Mouse (Mus musculus) megakaryocyte, embryonic 14.5 days (primary cell): ENCODE measurements around the gene Slc25a12. TPM values are rescaled to one million over a fixed set of nuclear protein-coding genes. Genes with fewer than 3 reads are reported as not detected.

ENCODE experiments used
- H3K27me3 ChIP-seq: replicated peaks from 2 replicates; pipeline ENCODE3; 2012; ENCODE audit warnings: inconsistent platforms
- H3K36me3 ChIP-seq: replicated peaks from 2 replicates; pipeline ENCODE3; 2012; ENCODE audit warnings: low read length, inconsistent platforms, mixed read lengths
- H3K4me1 ChIP-seq: 2 replicates; pipeline ENCODE4 v1.6.1; 2012; ENCODE audit warnings: inconsistent platforms
- H3K4me3 ChIP-seq: replicated peaks from 2 replicates; pipeline ENCODE3; 2012; ENCODE audit warnings: moderate library complexity, mild to moderate bottlenecking, inconsistent platforms
- H3K9me3 ChIP-seq: 2 replicates; pipeline ENCODE4 v1.6.1; 2012; ENCODE audit warnings: inconsistent platforms
- FLI1 ChIP-seq: IDR thresholded peaks from 2 replicates; pipeline ENCODE4 v1.6.1; 2012; ENCODE audit warnings: low read length, inconsistent platforms, mixed read lengths
- GATA1 ChIP-seq: IDR thresholded peaks from 3 replicates; pipeline ENCODE4 v1.6.1; 2012; ENCODE audit warnings: mixed read lengths, low read length, inconsistent platforms, borderline replicate concordance
- polyA plus RNA-seq: library from polyadenylated mRNA; stranded (reverse); fragments of >175 nt; gene quantifications from 2 replicates; pipeline ENCODE4 v1.2.3, GENCODE M21; 2012; ENCODE audit warnings: low replicate concordance; ENCODE audit not compliant: insufficient read depth

The Slc25a12 gene
- polyA plus RNA-seq, 1 experiment = 7.9 TPM

- Histone ChIP-seq H3K4me1 (peaks cover 28% of the 10 kb centered on the region), H3K9me3 (no peaks in the 10 kb centered on the region), H3K36me3 (peaks cover 63% of the 10 kb centered on the region), H3K4me3 (no peak overlapping the region), H3K27me3 (no peaks in the 10 kb centered on the region)
- TF ChIP-seq FLI1 = no peak
- TF ChIP-seq GATA1 = no peak
These were observed 98.9 kb downstream of the Slc25a12 start for GRCm38 (mm10) chr2:71268691-71269090.

DNA sequence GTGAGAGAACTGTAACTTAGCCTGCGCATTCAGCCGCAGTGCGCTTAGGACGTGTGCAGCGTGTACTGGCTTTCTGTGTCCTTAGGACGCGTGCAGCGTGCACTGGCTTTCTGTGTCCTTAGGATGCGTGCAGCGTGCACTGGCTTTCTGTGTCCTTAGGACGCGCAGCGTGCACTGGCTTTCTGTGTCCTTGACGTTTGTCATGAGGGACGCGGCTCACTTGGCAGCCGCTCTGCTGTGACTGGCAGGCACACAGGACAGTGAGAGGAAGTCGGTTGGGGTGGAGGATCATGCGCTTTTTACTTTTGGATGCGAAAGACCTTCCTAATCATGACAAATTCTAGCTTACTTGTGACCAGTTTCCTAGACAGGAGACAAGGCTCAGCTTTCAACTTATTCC, 103.0 kb downstream of the Slc25a12 start:
- no peak overlapping the region for H3K4me3 ChIP-seq
- H3K36me3 ChIP-seq = peaks cover 89% of the 10 kb centered on the region
- no peaks in the 10 kb centered on the region for H3K27me3 ChIP-seq
- H3K9me3 ChIP-seq = no peaks in the 10 kb centered on the region
- TF ChIP-seq GATA1 (no peak), FLI1 (no peak)
- peaks cover 17% of the 10 kb centered on the region for H3K4me1 ChIP-seq

DNA sequence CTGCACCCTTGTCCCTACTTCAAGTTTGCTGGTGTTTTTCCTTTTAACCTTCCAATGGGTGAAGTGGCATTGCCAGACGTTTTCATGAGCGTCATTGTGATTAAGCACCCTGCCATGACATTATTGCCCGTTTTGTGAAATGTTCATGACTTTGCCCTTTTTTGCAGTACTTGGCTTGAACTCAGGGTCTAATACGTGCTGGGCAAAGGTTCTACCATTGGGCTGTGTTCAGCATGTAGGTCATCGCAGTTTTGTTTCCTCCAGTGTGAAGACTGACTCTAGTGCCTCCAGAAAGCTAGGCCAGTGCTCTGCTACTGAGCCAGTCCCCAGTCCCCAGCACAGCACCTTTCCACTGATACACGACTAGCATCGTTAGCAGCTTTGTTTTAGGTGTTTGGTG, 111.0 kb downstream of the Slc25a12 start:
- Histone ChIP-seq H3K27me3 (no peaks in the 10 kb centered on the region), H3K9me3 (no peaks in the 10 kb centered on the region), H3K36me3 (peaks cover 88% of the 10 kb centered on the region), H3K4me1 (peaks cover 19% of the 10 kb centered on the region), H3K4me3 (no peak overlapping the region)
- TF ChIP-seq FLI1 (no peak), GATA1 (no peak)

DNA sequence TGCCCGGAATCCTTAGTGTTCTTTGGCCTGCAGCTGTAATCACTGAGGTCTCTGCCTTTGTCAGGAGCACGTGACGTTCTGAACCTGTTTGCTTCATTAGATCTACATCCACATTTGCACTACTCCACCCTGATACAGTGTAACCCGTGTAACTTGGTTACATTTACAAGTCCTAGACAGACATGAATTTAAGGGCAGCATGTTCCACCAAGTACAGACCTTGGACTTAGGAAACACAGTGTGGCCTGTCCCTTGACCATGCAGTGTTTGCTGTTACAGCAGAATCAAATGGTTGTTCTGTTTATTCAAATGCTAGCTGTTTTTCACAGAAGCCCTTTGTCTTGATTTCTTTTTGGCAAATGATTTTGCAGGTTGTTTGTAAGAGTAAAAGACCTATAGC, 112.7 kb downstream of the Slc25a12 start:
- Histone ChIP-seq H3K9me3 (no peaks in the 10 kb centered on the region), H3K27me3 (no peaks in the 10 kb centered on the region), H3K36me3 (peaks cover 91% of the 10 kb centered on the region), H3K4me1 (peaks cover 19% of the 10 kb centered on the region), H3K4me3 (no peak overlapping the region)
- TF ChIP-seq FLI1 = no peak
- TF ChIP-seq GATA1 = no peak

DNA sequence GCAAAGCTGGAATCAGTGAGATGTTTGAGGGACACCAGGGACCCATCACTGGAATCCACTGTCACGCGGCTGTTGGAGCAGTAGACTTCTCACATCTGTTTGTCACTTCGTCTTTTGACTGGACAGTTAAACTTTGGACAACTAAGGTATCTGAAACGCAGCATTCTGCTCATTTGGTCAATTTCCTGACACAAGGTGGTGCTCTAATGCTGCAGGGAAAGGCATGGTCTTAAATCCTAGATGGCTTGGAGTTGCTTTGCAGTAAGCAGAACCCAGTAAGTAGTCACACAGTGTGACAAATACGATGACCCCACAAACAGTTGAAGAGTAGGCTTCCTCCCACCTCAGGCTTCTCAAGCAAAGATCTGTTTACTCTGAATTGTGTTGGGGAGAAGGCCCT, 116.7 kb downstream of the Slc25a12 start:
- TF ChIP-seq GATA1 = no peak
- no peak for TF ChIP-seq FLI1
- Histone ChIP-seq H3K27me3 (no peaks in the 10 kb centered on the region), H3K4me3 (no peak overlapping the region), H3K36me3 (peaks cover 91% of the 10 kb centered on the region), H3K9me3 (no peaks in the 10 kb centered on the region), H3K4me1 (peaks cover 25% of the 10 kb centered on the region)

GRCm38 (mm10) chr2:71248071-71248470, 119.5 kb downstream of the Slc25a12 start:
- Histone ChIP-seq H3K27me3 (no peaks in the 10 kb centered on the region), H3K4me1 (peaks cover 13% of the 10 kb centered on the region), H3K9me3 (no peaks in the 10 kb centered on the region), H3K4me3 (no peak overlapping the region), H3K36me3 (peaks cover 92% of the 10 kb centered on the region)
- TF ChIP-seq GATA1 = no peak
- no peak for TF ChIP-seq FLI1

DNA sequence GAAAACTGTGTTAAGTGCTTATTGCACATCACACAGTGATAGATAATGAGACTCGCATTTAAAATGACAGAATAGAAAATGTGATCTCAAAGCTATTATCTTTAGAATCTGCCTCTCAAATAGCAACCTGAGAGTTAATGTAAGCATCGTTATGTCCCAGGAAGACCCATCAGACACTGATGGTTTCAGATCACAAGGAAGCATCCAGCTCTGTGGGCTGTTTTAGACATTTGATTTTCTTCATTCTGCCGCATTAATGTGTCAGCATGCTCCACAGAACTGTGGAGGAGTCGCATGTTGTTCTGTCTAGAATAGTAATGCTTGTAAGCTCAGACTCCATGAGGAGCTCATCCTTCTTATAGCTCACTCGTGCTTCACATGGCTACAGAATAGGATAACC, 121.5 kb downstream of the Slc25a12 start:
- no peak for TF ChIP-seq GATA1
- no peak for TF ChIP-seq FLI1
- Histone ChIP-seq H3K36me3 (peaks cover 90% of the 10 kb centered on the region), H3K27me3 (no peaks in the 10 kb centered on the region), H3K4me1 (peaks cover 13% of the 10 kb centered on the region), H3K9me3 (no peaks in the 10 kb centered on the region), H3K4me3 (no peak overlapping the region)

GRCm38 (mm10) chr2:71245416-71245815, 122.1 kb downstream of the Slc25a12 start:
- Histone ChIP-seq H3K4me3 (no peak overlapping the region), H3K36me3 (peaks cover 88% of the 10 kb centered on the region), H3K27me3 (no peaks in the 10 kb centered on the region), H3K4me1 (peaks cover 13% of the 10 kb centered on the region), H3K9me3 (no peaks in the 10 kb centered on the region)
- no peak for TF ChIP-seq GATA1
- no peak for TF ChIP-seq FLI1

DNA sequence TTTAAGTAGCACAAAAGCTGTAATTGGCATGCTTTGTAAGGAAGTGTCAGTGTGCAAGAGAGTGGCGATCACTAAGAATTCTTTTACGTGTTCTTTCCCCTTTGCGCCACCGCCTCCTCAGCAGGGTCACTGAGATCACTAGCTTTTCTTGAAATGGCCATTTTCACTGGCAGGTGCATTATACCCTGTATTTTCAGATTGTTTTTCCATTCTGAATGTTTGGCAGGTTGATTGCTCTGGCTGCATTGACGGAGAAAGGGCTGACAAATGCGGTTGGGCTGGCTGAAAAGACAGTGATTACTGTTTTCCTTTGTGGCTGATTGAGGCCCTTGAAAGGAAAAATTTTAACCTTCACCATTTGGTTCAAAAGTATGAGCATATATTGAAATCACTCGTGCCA, 122.7 kb downstream of the Slc25a12 start:
- Histone ChIP-seq H3K4me1 (peaks cover 13% of the 10 kb centered on the region), H3K27me3 (no peaks in the 10 kb centered on the region), H3K4me3 (no peak overlapping the region), H3K36me3 (peaks cover 86% of the 10 kb centered on the region), H3K9me3 (no peaks in the 10 kb centered on the region)
- no peak for TF ChIP-seq FLI1
- no peak for TF ChIP-seq GATA1

DNA sequence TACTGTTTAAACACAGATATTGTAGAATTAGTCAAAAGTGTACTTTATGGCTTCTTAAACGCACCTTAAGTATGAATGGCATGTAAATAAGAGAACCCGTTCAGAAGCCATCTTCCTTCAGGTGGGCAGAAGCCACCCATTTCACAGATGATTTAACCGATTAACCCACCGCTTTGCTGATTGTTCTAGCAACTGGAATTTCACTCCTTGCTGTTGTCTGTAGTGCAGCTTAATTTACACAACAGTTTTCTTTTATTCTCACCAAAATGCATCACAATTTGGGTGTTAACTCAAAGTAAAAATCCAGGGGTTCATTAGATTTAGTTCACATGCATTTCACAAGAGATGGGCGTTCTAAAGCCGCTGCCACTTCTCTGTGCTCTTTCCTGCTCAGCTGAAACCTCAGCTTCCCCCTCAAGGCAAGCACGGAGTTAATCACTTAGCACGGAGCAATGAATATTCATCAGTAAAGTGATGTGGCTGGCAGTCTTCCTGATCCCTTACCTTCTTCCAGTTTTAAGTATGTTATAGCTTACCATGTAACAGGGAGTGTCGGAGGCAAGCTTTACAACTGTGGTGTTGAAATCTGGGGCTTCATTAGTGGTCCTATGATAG, 124.4 kb downstream of the Slc25a12 start:
- no peaks in the 10 kb centered on the region for H3K9me3 ChIP-seq
- peaks cover 9% of the 10 kb centered on the region for H3K4me1 ChIP-seq
- no peak overlapping the region for H3K4me3 ChIP-seq
- TF ChIP-seq FLI1 (no peak), GATA1 (no peak)
- no peaks in the 10 kb centered on the region for H3K27me3 ChIP-seq
- peaks cover 85% of the 10 kb centered on the region for H3K36me3 ChIP-seq
